Mouse (Mus musculus) adrenal gland (tissue): ENCODE results near the gene Cdh13.

ENCODE experiments used
- intact Hi-C: fragments of 180-260 bp; cut with DNase I; formaldehyde crosslinking; loops from one replicate; pipeline ENCODE4 v1.15.1; 2025

Gene Cdh13

GRCm38 (mm10) chr8:118379657-118380056, 96.1 kb downstream of the Cdh13 start:
- intact Hi-C loops: no loop called here

GRCm38 (mm10) chr8:118380058-118380457, 96.5 kb downstream of the Cdh13 start:
- intact Hi-C loops: no loop called here

DNA sequence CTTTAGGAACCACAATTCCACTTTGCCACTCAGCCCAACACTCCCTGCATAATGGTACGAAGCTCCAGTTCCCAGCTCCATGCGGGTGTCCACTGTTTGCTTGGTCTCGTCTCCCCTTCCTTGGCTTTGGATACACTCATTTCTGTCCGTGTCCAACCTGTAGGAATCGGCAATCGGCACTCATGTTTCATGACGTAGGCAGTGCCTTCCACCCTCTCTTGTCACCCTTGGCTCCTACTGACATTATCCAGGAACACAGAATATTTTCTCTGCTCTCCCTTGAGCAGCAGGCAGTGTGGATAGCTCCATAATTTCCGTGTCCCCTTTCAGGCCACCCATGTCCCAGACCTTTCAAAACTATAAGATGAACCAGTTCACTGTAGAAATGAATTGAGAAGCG, 97.2 kb downstream of the Cdh13 start:
- intact Hi-C loops: no loop called here

- intact Hi-C loops: no loop called here
Observed at GRCm38 (mm10) chr8:118381641-118382040, 98.1 kb downstream of the Cdh13 start.

GRCm38 (mm10) chr8:118384314-118384713, 100.8 kb downstream of the Cdh13 start:
- intact Hi-C loops: no loop called here

- intact Hi-C loops: no loop called here
Observed at GRCm38 (mm10) chr8:118389456-118389855, 105.9 kb downstream of the Cdh13 start.

- intact Hi-C loops: no loop called here
Observed at GRCm38 (mm10) chr8:118393909-118394650, 110.5 kb downstream of the Cdh13 start.

- intact Hi-C loops: no loop called here
Observed at GRCm38 (mm10) chr8:118395178-118395577, 111.6 kb downstream of the Cdh13 start.

DNA sequence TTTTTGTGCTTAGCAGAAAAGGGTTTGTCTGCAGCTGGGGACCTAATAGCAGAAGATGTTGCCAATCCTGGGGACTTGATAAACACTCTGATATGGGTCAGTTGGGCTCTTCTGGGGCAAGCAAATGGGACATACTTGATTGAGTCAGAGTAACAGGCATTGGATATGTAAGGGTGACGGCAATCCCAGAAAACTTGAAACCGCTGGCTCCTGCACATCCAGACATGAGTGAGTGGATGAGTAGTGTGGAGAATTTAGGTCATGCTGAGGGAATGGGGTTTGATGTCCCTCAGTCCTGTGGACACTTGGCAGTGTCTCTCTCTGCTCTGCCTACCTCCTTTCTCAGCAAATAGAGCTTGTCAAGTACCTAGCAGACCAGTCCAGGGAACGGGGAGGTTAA, 121.3 kb downstream of the Cdh13 start:
- intact Hi-C loops: no loop called here

GRCm38 (mm10) chr8:118407322-118407721, 123.8 kb downstream of the Cdh13 start:
- intact Hi-C loops: no loop called here

GRCm38 (mm10) chr8:118409396-118409795, 125.9 kb downstream of the Cdh13 start:
- intact Hi-C loops: no loop called here

GRCm38 (mm10) chr8:118410341-118410970, 126.9 kb downstream of the Cdh13 start:
- intact Hi-C loops: no loop called here

- intact Hi-C loops: no loop called here
Observed at GRCm38 (mm10) chr8:118415672-118416071, 132.1 kb downstream of the Cdh13 start.

- intact Hi-C loops: no loop called here
Observed at GRCm38 (mm10) chr8:118416811-118417355, 133.3 kb downstream of the Cdh13 start.

GRCm38 (mm10) chr8:118422624-118423023, 139.1 kb downstream of the Cdh13 start:
- intact Hi-C loops: no loop called here

GRCm38 (mm10) chr8:118428941-118429340, 145.4 kb downstream of the Cdh13 start:
- intact Hi-C loops: no loop called here

DNA sequence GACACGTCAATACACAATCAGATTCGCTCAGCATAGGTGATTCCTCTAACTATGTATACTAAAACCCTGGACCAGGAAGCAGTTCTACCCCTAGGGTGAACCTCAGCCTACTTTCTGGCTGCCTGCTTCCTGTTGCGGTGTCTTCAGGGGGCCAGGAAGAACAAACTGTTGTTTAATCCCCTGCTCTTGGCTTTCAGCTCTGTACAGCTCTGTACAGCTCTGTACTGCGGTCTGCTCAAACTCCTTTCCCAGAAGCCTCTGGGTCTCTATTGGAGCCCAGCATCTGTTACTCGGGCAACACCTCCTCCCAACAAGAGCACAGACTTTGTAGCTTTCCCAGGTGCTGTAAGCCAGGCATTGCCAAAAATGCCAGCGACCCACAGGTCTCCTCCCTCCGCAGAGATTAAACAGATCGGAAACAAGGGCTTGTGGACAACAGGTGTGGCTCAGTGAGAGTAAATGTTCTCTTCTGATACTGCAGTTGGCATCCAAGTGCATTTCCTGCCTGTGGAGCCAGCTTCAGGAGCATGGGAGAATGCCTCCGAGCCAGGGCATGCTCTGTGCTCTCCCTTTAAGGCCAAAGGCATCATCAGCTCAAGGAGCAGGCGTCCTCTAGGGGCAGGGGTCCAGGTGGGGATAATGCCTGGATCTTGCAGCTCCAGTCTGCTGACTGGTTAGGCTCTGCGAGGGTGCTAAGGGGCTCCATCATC, 148.4 kb downstream of the Cdh13 start:
- intact Hi-C loops: no loop called here

- intact Hi-C loops: no loop called here
Observed at GRCm38 (mm10) chr8:118433553-118434180, 150.1 kb downstream of the Cdh13 start.

GRCm38 (mm10) chr8:118436751-118437150, 153.2 kb downstream of the Cdh13 start:
- intact Hi-C loops: no loop called here

DNA sequence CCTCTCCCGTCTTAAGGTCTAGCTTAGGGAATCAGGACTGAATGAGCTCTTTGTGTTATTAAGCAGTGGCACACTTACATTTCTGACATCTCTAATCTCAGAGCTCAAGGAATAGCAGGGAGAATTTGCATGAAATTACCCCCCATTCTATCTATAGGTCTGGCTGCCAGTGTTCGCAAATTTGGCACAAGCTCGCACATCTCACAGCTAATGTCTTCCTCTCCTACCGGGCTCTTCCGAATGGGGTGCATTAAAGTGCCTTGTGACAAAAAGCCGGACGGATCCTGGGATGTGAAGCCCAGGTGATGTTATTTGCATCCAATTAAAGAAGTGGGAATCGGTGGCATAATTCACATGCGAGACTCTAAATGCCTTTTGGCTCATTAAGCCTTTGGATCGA, 153.6 kb downstream of the Cdh13 start:
- intact Hi-C loops: no loop called here

GRCm38 (mm10) chr8:118437874-118438273, 154.3 kb downstream of the Cdh13 start:
- intact Hi-C loops: no loop called here

GRCm38 (mm10) chr8:118439857-118440256, 156.3 kb downstream of the Cdh13 start:
- intact Hi-C loops: loop anchor here (5.0 kb wide), 1 partner anchor 508 kb away; no protein-coding TSS in a partner anchor
